Mouse (Mus musculus): ENCODE data around the gene Tnpo1.

- TF ChIP-seq CTCF (conservative IDR thresholded peaks at IDR 0.05; ENCODE audit: low read length) (no peak), POU5F1 (IDR thresholded peaks at IDR 0.05; ENCODE audit: borderline replicate concordance, low read length) (no peak)
Measured at GRCm38 (mm10) chr13:98804480-98804879, 121.7 kb downstream of the Tnpo1 start.
